Mouse (Mus musculus) ES-Bruce4 (cell line): ENCODE results near the gene Cacna2d3.

Experiments
- CTCF ChIP-seq: IDR thresholded peaks from one replicate; pipeline ENCODE4 v1.8.1; 2011; ENCODE audit warnings: low read depth, low read length
- EP300 ChIP-seq: IDR thresholded peaks from 2 replicates; pipeline ENCODE4 v1.6.1; 2011; ENCODE audit warnings: low read depth, low read length; ENCODE audit not compliant: insufficient read depth
- POLR2A ChIP-seq: IDR thresholded peaks from one replicate; pipeline ENCODE4 v1.8.1; 2011; ENCODE audit warnings: low read length; ENCODE audit not compliant: insufficient read depth

DNA sequence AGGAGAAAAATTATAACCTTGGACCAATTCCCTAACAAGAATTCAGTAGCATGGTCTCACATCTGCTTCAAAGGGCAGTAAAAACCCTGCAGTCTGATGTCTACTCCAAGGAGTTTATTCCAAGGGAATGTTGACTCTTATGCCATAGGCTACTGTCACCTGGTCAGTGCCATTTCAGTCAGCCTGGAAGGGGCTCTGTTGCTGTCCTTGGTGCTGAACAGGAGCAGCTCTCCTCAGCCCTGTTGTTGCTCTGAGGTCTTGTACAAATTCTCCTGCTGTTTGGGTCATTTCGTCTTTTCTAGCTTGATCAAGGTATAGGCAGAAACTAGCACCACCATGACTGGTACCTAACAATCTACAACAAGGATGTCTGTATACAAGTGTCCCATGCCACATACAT is 64.7 kb downstream of the Cacna2d3 start:
- TF ChIP-seq CTCF (no peak), EP300 (no peak), POLR2A (no peak)
